Mouse (Mus musculus) heart, embryonic 10.5 days (tissue): Measurements from ENCODE around the gene Ostc. TPM values are rescaled to one million over a fixed set of nuclear protein-coding genes. Genes with fewer than 3 reads are reported as not detected.
A peak's percentile ranks its signal among the peaks of the same experiment; 100 is the strongest.

Experiments used
- DNase-seq: peaks from one replicate; pipeline ENCODE4 v3.0.0-alpha.2; 2017; ENCODE audit warnings: low spot score
- H3K27ac ChIP-seq: fragments of 300-500 bp; sonication (generic); 2 replicates; pipeline ENCODE4 v1.5.1; 2016; ENCODE audit warnings: mild to moderate bottlenecking
- H3K27me3 ChIP-seq: fragments of 300-500 bp; sonication (generic); 2 replicates; pipeline ENCODE4 v1.6.1; 2016; ENCODE audit warnings: mild to moderate bottlenecking; ENCODE audit not compliant: poor library complexity, insufficient read depth, severe bottlenecking
- H3K36me3 ChIP-seq: fragments of 300-500 bp; sonication (generic); 2 replicates; pipeline ENCODE4 v1.6.1; 2016; ENCODE audit warnings: mild to moderate bottlenecking, moderate library complexity
- H3K4me1 ChIP-seq: fragments of 300-500 bp; sonication (generic); 2 replicates; pipeline ENCODE4 v1.6.1; 2016; ENCODE audit warnings: mild to moderate bottlenecking
- H3K4me3 ChIP-seq: fragments of 300-500 bp; sonication (generic); 2 replicates; pipeline ENCODE4 v1.5.1; 2016; ENCODE audit warnings: mild to moderate bottlenecking, moderate library complexity
- H3K9me3 ChIP-seq: fragments of 300-500 bp; sonication (generic); 2 replicates; pipeline ENCODE4 v1.6.1; 2016; ENCODE audit warnings: mild to moderate bottlenecking, moderate library complexity
- WGBS: fragments of 180-500 bp; shearing (Covaris S2); methylation state at CpG from one replicate; pipeline ENCODE4 v1.1.7; 2016; 5-methylcytosine and 5-hydroxymethylcytosine counted together
- polyA plus RNA-seq: library from polyadenylated mRNA; unstranded; fragments of >200 nt; fragmentation: Nextera tagmentation; extraction: Ambion mirVana; gene quantifications from 2 replicates; pipeline ENCODE4 v1.2.1, GENCODE M21; 2016

Gene Ostc
- polyA plus RNA-seq, 1 experiment from 2014 or later, result 342 TPM

- Histone ChIP-seq H3K36me3 (peaks cover 43% of the 10 kb centered on the region), H3K9me3 (no peaks in the 10 kb centered on the region), H3K4me1 (peaks cover 14% of the 10 kb centered on the region; the same call in 1 of the 2 replicates), H3K27me3 (no peaks in the 10 kb centered on the region), H3K4me3 (no peak overlapping the region), H3K27ac (no peak overlapping the region)
- WGBS, result 92% methylated on average over 2 of the region's 2 CpGs
- no peak for DNase-seq
Measured at GRCm38 (mm10) chr3:130725718-130726117, 16.5 kb upstream of the Ostc start.

- Histone ChIP-seq H3K4me1 (peaks cover 1% of the 10 kb centered on the region; the same call in 1 of the 2 replicates), H3K27me3 (no peaks in the 10 kb centered on the region), H3K9me3 (no peaks in the 10 kb centered on the region), H3K27ac (no peak overlapping the region), H3K4me3 (no peak overlapping the region), H3K36me3 (peaks cover 31% of the 10 kb centered on the region)
- DNase-seq, result no peak
- 82% methylated on average over 11 of the region's 11 CpGs for WGBS
Measured at GRCm38 (mm10) chr3:130722733-130723478, 13.7 kb upstream of the Ostc start.

GRCm38 (mm10) chr3:130720225-130720624, 11.0 kb upstream of the Ostc start:
- no peak for DNase-seq
- Histone ChIP-seq H3K9me3 (no peaks in the 10 kb centered on the region), H3K27me3 (no peaks in the 10 kb centered on the region), H3K4me1 (no peaks in the 10 kb centered on the region), H3K36me3 (0 out of 2 replicates have a peak, but pooled peaks cover 5% of the 10 kb centered on the region), H3K27ac (no peak overlapping the region), H3K4me3 (no peak overlapping the region)
- WGBS, result 83% methylated on average over 4 of the region's 4 CpGs

DNA sequence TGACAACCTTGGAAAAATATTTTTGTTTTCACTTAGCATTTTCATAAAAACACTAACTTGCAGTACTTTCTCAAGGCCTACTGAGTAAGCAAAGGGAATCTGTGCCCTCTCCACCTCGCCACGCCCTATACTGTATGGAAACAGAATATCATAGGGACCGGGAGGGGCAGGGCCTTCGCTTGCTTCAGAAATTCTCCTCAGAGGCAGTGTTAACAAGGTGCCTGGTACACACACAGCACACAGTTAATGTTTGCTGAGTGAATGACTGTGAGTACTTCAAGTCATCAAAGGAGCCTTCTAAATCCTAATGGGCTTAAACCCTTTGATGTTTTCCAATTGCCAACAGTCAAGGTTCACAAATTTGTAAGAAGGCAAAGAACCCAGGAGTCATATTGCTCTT, 9.6 kb upstream of the Ostc start:
- H3K27ac ChIP-seq, result no peak overlapping the region
- H3K9me3 ChIP-seq, result no peaks in the 10 kb centered on the region
- no peaks in the 10 kb centered on the region for H3K36me3 ChIP-seq
- no peaks in the 10 kb centered on the region for H3K27me3 ChIP-seq
- H3K4me3 ChIP-seq, result no peak overlapping the region
- H3K4me1 ChIP-seq, result no peaks in the 10 kb centered on the region
- 82% methylated on average over 4 of the region's 4 CpGs for WGBS
- DNase-seq, result no peak

- no peak for DNase-seq
- Histone ChIP-seq H3K36me3 (no peaks in the 10 kb centered on the region), H3K4me3 (no peak overlapping the region), H3K9me3 (no peaks in the 10 kb centered on the region), H3K27me3 (no peaks in the 10 kb centered on the region), H3K27ac (no peak overlapping the region), H3K4me1 (no peaks in the 10 kb centered on the region)
- 91% methylated on average over 7 of the region's 7 CpGs for WGBS
Measured at GRCm38 (mm10) chr3:130716555-130716954, 7.3 kb upstream of the Ostc start.

- no peaks in the 10 kb centered on the region for H3K36me3 ChIP-seq
- H3K4me1 ChIP-seq, result no peaks in the 10 kb centered on the region
- H3K9me3 ChIP-seq, result no peaks in the 10 kb centered on the region
- 15% methylated on average over 22 of the region's 22 CpGs for WGBS
- DNase-seq, result no peak
- H3K27ac ChIP-seq, result peak overlapping the region; percentile 67; the same call in 1 of the 2 replicates
- peak overlapping the region; percentile 52 for H3K4me3 ChIP-seq
- no peaks in the 10 kb centered on the region for H3K27me3 ChIP-seq
Measured at GRCm38 (mm10) chr3:130714775-130715568, 5.7 kb upstream of the Ostc start.

DNA sequence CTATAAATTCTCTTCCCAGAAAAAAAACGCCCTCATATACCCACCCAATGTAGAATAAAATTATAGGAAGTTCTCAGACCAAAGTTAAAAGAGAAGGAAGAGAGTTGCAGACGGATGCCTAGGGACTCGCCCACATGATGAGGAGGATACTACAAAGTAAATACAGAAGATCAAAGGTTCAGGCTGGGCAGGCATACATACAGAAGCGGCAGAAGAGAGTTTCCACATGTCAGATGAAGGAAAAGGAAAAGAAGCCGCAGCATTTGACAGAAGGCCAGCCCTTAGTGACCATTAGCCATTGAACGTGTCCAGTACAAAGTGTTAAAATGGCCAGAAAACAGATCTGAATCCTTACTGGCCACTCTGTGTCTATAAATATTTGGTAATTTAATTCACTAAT, 3.6 kb upstream of the Ostc start:
- peaks cover 2% of the 10 kb centered on the region for H3K4me1 ChIP-seq
- no peak overlapping the region for H3K27ac ChIP-seq
- H3K36me3 ChIP-seq, result no peaks in the 10 kb centered on the region
- H3K4me3 ChIP-seq, result no peak overlapping the region
- H3K9me3 ChIP-seq, result no peaks in the 10 kb centered on the region
- WGBS, result 67% methylated on average over 6 of the region's 6 CpGs
- H3K27me3 ChIP-seq, result no peaks in the 10 kb centered on the region
- DNase-seq, result no peak

DNA sequence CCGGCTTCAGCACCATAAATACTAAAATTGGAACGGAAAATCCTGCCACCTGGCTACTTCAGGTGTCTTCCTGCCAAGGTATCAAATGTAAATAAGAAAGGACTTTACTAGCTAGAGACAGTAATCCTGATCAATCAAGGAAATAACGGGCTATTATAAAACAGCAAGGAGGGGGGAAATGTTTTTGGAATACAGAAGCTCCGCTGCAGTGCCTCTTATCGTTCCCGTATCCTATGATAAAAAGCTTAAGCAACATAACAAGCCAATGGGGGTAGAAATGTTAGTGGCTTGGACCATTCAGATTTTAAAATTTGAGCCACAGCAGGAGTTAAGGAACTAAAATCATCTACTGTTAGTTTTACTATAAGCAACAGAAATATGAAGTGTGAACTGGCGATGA, 859 bp upstream of the Ostc start:
- Histone ChIP-seq H3K36me3 (0 out of 2 replicates have a peak, but pooled peaks cover 5% of the 10 kb centered on the region), H3K4me3 (peak overlapping the region; percentile 93), H3K27ac (peak overlapping the region; percentile 95; the same call in 1 of the 2 replicates), H3K4me1 (peaks cover 13% of the 10 kb centered on the region), H3K9me3 (no peaks in the 10 kb centered on the region), H3K27me3 (no peaks in the 10 kb centered on the region)
- 57% methylated on average over 7 of the region's 7 CpGs for WGBS
- DNase-seq, result no peak

DNA sequence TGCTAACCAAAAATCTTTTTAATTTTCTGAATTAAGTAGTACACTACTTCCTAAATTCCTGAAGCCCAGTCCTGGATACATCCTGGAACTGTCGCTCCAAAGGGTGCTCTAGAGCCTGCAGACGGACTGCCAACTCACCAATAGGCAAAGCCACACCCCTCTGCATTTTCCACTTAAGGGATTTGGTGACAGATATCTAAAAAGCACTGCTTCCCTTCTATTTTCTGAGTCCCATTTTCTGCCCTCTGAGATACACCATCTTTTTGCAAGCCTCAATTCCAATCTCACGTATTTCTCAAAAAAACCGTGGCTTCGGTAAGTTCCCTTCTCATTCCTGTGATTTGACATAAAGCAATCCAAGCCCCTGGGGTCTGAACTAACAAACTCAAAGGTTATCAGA, 715 bp downstream of the Ostc start:
- H3K4me3 ChIP-seq, result peak overlapping the region; percentile 93
- H3K36me3 ChIP-seq, result peaks cover 14% of the 10 kb centered on the region; the same call in 1 of the 2 replicates
- DNase-seq, result no peak
- H3K27me3 ChIP-seq, result no peaks in the 10 kb centered on the region
- peaks cover 13% of the 10 kb centered on the region for H3K4me1 ChIP-seq
- H3K9me3 ChIP-seq, result no peaks in the 10 kb centered on the region
- peak overlapping the region; percentile 95 for H3K27ac ChIP-seq
- WGBS, result 2% methylated on average over 5 of the region's 5 CpGs

DNA sequence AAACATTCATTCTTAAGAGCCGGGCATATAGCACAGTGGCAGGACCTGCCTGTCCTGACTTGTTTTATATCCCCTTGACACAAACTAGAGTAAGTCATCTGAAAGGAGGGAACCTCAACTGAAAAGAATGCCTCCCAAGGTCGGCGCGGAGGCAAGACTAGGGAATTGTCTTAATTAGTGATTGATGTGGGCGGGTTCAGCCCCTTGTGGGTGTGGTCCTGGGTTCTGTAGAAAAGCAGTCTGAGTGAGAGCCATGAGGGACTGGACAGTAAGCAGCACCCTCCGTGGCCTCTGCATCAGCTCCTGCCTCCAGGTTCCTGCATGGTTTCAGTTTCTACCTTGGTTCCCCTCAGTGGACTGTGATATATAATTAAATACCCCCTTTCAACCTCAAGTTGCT, 7.0 kb downstream of the Ostc start:
- H3K27ac ChIP-seq, result no peak overlapping the region
- H3K4me3 ChIP-seq, result no peak overlapping the region
- peaks cover 71% of the 10 kb centered on the region for H3K36me3 ChIP-seq
- peaks cover 9% of the 10 kb centered on the region; the same call in 1 of the 2 replicates for H3K4me1 ChIP-seq
- 89% methylated on average over 6 of the region's 6 CpGs for WGBS
- DNase-seq, result no peak
- H3K9me3 ChIP-seq, result no peaks in the 10 kb centered on the region
- H3K27me3 ChIP-seq, result no peaks in the 10 kb centered on the region

GRCm38 (mm10) chr3:130697622-130698021, 11.6 kb downstream of the Ostc start:
- Histone ChIP-seq H3K27ac (no peak overlapping the region), H3K4me1 (0 out of 2 replicates have a peak, but pooled peaks cover 3% of the 10 kb centered on the region), H3K4me3 (no peak overlapping the region), H3K36me3 (peaks cover 69% of the 10 kb centered on the region), H3K9me3 (no peaks in the 10 kb centered on the region), H3K27me3 (no peaks in the 10 kb centered on the region)
- DNase-seq, result no peak
- 75% methylated on average over 4 of the region's 4 CpGs for WGBS

GRCm38 (mm10) chr3:130694705-130695104, 14.5 kb downstream of the Ostc start:
- no peak for DNase-seq
- Histone ChIP-seq H3K4me3 (no peak overlapping the region), H3K27me3 (no peaks in the 10 kb centered on the region), H3K36me3 (peaks cover 40% of the 10 kb centered on the region), H3K9me3 (no peaks in the 10 kb centered on the region), H3K27ac (no peak overlapping the region), H3K4me1 (peaks cover 14% of the 10 kb centered on the region)
- 87% methylated on average over 7 of the region's 7 CpGs for WGBS

- H3K27me3 ChIP-seq, result no peaks in the 10 kb centered on the region
- DNase-seq, result no peak
- no peaks in the 10 kb centered on the region for H3K9me3 ChIP-seq
- no peak overlapping the region for H3K27ac ChIP-seq
- H3K4me3 ChIP-seq, result no peak overlapping the region
- 65% methylated on average over 9 of the region's 9 CpGs for WGBS
- peaks cover 35% of the 10 kb centered on the region for H3K36me3 ChIP-seq
- peaks cover 14% of the 10 kb centered on the region for H3K4me1 ChIP-seq
Measured at GRCm38 (mm10) chr3:130694041-130694593, 15.1 kb downstream of the Ostc start.
